Mouse (Mus musculus) telencephalon, adult 2 months (tissue): ENCODE measurements at regions not wholly inside any gene's neighbourhood (a gene's known extent, or its start where the extent isn't known, plus 50 kb on each side); places are given as distances from the start of the nearest gene placed in this dataset.
A peak's percentile ranks its signal among the peaks of the same experiment; 100 is the strongest.
"Not testable (repeated sequence)": the region's sequence is repeated elsewhere in the genome, so short reads cannot be mapped to it uniquely, and the experiment has no call there.

Experiments used
- DNase-seq: peaks from one replicate; pipeline ENCODE4 v3.0.0-alpha.2; 2011; ENCODE audit warnings: low read depth, low spot score

DNA sequence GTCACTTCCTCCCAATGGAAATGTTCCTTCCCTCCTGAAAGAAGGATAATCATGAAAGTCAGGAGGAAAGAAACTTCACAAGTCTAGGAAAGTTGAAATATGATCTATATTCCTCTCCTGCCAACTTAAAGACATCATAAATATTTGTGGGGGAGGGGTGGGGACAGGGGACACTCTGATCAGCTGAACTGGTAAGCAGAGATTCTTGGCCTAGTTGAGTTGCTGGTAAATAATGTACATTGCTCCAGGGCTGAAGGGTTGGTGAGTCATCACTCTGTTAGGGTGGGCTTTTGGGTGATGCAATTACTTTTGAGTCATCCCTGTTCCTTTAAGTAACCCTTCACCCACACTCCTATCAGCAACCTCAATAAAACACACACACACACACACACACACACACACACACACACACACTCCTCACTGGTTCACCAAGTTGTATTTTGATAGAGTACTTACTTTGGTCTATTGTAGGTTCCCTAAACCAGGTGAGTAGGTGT lies 56.0 kb downstream of the Ccdc71l start:
- no peak for DNase-seq

DNA sequence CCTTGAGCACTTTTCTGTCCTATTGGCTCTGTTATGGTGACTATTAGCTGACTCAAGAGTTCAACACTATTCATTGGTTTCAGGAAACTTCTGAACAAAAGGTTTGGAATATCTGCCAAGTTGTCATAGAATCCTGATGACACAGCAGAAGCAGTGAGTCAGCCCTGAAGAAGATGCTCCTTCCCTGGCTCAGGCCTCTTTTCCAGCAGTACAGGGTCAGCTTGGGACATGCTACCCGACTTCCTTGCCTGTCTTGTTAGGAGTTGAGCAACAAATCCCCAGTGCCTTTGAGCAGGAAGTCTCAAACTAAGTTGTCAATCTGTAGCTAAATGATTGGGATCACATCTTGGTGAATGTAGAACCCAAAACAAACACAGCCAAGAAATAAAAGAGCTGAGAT lies 56.6 kb downstream of the Ccdc71l start:
- no peak for DNase-seq

DNA sequence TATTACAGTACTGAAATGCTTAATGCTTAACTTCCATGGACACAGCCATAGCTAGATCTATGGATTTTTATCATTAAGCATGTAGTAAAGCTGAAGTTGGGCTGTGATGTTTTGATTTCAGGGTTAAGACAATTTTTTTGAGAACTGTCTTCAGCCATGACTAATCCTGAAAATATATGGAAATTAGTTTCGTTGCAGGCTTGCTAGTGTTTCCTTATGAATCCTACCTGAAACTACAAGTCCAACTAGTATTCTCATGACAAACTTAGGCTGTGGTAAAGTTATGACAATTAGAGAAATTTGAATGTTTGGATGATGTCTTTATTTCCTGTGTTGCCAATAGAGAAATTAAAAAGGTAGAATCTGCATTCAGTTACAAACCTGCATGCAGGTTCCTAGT lies 59.7 kb downstream of the Ccdc71l start:
- no peak for DNase-seq

DNA sequence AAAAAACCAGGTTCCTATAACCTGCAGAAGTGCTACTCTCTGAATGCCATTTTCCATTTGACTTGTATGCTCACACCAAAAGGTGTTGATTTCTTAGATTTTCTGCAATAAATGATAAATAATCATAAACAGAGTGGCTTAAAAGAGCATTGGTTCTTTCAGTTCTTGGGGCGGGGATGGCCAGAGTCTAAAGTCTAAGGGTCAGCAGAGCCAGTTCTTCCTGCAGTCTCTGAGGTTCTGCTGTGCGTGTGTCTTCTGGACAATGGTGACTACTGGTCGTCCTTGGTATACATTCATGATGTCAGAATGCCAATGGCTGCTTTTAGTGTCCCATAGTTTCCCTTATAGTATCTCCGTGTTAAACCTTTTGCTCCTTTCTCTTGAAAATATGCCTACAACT lies 66.3 kb downstream of the Ccdc71l start:
- no peak for DNase-seq

GRCm38 (mm10) chr12:32445874-32446273 lies 67.4 kb downstream of the Ccdc71l start:
- no peak for DNase-seq

GRCm38 (mm10) chr12:32449373-32449772 lies 70.9 kb downstream of the Ccdc71l start:
- no peak for DNase-seq

GRCm38 (mm10) chr12:32451226-32451625 lies 72.7 kb downstream of the Ccdc71l start:
- DNase-seq, result peak; percentile 9

GRCm38 (mm10) chr12:32454794-32455193 lies 76.3 kb downstream of the Ccdc71l start:
- peak; percentile 34 for DNase-seq

GRCm38 (mm10) chr12:32455231-32455630 lies 76.7 kb downstream of the Ccdc71l start:
- not testable (repeated sequence) for DNase-seq

DNA sequence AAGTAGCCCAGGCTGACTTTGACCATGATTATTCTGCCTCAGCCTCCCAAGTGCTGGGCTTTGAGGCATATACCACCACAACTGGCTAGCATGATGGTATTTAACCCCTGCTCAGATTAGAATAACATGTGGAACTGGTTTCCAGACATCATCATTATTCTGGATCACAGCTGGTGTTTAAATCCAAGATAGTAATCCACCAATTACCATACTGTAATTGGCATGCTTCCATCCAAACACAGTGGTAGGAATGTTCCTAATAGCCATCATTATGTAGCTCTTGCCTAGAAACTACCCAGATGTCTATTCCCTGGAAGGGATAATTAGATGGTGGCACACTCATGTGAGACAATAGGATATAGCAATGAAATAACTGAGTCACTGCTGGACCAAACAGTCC lies 77.4 kb downstream of the Ccdc71l start:
- DNase-seq, result no peak

GRCm38 (mm10) chr12:32456796-32457195 lies 78.3 kb downstream of the Ccdc71l start:
- DNase-seq, result no peak

GRCm38 (mm10) chr12:32458386-32458785 lies 79.9 kb downstream of the Ccdc71l start:
- no peak for DNase-seq

GRCm38 (mm10) chr12:32460330-32460998 lies 82.0 kb downstream of the Ccdc71l start:
- no peak for DNase-seq

- DNase-seq, result peak; percentile 15
These were observed 86.9 kb downstream of the Ccdc71l start for GRCm38 (mm10) chr12:32465371-32465770.

GRCm38 (mm10) chr12:32469863-32470262 lies 91.4 kb downstream of the Ccdc71l start:
- DNase-seq, result no peak

DNA sequence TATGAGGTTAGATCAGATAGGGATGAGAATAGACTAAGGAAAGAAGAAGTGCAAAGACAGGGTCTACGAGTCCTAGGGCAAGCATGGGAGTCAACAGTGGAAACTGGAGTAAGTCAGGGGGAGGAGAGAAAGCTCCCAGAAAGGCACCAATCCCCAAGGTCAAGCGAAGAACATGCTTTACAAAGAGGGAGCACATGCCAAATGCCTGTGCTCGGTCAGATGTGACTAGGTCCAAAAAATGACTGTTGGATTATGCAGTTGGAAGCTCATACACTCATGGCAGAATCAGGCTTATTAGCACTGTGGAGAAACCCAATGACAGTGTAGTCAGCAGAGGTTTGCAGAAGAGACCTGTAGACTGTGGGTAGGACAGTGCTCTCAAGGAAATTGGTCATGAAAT lies 100.9 kb downstream of the Ccdc71l start:
- DNase-seq, result no peak

DNA sequence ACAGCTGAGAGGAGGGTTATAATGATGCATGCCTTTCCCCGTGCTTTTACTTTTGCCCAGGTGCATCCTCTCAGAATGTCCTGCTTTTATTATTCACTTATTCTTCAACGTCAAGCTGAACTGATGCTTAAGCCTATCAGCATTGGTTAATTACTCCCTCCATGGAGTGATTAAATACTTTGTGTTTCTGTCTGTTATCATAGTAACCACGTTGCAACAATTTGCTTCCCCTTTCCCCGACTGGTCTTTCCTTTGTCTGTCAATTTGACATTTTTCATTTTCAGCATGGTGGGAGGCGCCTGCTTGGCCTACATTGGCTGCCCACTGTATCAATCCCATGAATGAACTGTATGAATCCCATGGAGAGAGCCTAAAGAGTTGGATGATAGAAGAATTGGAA lies 101.8 kb downstream of the Ccdc71l start:
- no peak for DNase-seq

DNA sequence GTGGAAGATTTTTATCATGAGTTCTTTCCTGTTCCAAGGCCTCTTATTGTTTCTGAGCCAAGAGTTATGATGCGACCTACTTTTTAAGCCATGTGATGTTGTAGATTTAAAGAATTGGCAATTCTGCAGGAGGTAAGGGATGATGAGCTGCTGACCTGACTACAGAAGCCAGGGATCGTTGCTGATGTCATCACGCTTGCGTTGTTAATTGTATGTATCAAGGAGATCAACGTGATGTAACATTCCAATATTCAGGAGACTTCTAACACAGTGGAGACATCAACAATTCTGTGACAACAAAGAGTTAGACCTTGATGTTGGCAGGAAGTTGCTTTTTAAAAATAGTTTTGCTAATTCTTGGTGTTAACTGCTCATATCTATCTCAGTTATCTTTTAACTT lies 102.5 kb downstream of the Ccdc71l start:
- no peak for DNase-seq

DNA sequence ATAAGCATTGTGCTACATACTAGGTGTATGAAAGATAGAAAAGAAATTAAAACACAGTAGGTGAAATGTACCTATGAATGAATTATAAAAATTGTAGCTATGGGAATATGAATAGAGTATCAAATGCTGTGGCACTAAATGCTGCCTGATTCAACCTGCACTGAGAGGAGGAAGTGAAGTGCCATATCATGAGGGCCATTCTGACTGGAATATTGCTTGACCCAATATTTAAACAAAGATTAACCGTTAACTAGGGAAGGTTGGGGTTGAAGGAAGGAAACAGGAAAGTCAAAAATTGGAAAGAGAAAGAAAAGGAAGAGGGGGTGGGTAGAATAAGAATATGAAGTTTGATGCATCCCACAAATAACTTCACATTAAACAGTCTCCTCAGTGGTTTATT lies 103.8 kb downstream of the Ccdc71l start:
- no peak for DNase-seq

DNA sequence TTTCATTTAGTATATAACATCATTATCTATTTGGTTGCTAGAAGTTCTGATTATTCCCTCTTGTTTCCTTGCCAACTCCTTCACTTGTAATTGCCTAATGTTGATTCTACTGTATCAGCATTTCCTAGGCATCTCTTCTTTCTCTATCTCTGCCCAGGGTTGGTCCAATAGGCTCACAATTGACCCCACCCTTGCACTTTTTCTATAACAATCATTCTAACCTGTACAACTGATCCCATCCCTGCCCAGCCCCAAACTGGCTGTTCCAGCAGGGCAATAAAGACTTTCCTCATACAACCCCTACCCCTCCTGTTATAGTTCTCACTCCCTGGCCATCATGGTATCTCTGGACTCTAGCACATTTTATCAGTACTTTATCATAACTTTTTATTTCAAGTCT lies 104.3 kb downstream of the Ccdc71l start:
- no peak for DNase-seq

DNA sequence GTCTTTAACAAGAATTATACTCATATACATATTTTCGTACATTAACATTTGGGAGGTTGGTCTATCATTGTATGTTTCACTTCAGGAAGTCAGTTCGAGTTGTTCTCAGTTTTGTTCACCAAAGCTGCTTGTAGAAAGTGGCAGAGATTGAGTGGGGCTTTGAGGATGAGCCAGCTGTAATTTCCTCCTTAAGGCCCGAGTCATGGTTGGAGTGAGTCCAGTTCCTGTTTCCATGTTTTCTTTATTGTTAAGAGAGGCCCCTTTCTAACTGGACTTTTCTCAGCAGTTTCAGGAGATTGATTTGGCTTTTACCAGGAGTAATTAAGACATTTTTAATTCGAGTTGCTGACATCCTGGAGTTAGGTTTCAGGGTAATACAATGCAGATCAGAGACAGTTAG lies 107.7 kb downstream of the Ccdc71l start:
- DNase-seq, result no peak

DNA sequence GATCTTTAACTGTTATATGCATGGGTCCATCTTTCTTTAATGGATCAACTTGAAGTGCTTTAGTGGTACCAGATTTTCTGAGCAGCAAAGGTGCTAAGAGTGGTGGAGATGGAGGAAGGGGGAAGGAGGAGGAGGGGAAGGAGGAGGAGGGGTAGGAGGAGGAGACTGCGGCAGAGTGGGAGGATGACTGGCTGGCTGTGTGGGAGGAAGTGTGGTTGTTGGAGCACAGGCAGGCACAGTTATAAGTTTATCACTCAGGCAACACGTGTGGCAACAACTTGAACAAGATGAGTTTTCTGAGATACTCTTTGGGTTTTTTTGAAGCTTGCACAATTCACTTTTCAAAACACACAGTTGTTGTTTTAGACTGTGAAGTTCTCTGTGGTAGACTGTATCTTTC lies 108.2 kb downstream of the Ccdc71l start:
- DNase-seq, result no peak

- no peak for DNase-seq
These were observed 109.5 kb downstream of the Ccdc71l start for GRCm38 (mm10) chr12:32487883-32488577.
